ENCODE assay signal across 8 mouse cellular contexts in genomic region chr1:136141176-136141950, GRCm38 (mm10). TPM values are rescaled to one million over a fixed set of nuclear protein-coding genes. Genes with fewer than 3 reads are reported as not detected.
A peak's percentile ranks its signal among the peaks of the same experiment; 100 is the strongest.
DNase-seq lines count a peak whose midpoint lies in the region; ATAC-seq lines count a peak whose summit lies in the region.

No protein-coding gene starts in this region.

- H3K4me2 ChIP-seq in hindbrain, embryonic 11.5 days (replicated peaks; ENCODE audit: low read depth, low read length): no peak overlapping the region
- peak overlapping the region; percentile 18 for H3K4me2 ChIP-seq in forebrain, embryonic 14.5 days (ENCODE audit: low read length)

- H3K36me3 ChIP-seq in hindbrain, embryonic 10.5 days: peaks cover 16% of the 10 kb centered on the region
- H3K36me3 ChIP-seq in hindbrain, embryonic 11.5 days (ENCODE audit: control insufficient read depth, insufficient read depth, low read length): no peaks in the 10 kb centered on the region
- H3K36me3 ChIP-seq in forebrain, embryonic 14.5 days (ENCODE audit: control insufficient read depth, insufficient read depth, low read length): peaks cover 16% of the 10 kb centered on the region
- peaks cover 4% of the 10 kb centered on the region; the same call in 1 of the 2 replicates for H3K36me3 ChIP-seq in macrophage (ENCODE audit: inconsistent target)

- no peak for DNase-seq in hindbrain, embryonic 10.5 days (ENCODE audit: low spot score)
- DNase-seq in hindbrain, embryonic 11.5 days (ENCODE audit: low spot score): no peak
- DNase-seq in MN1 (ENCODE audit: low spot score): peak; percentile 54
- no peak for DNase-seq in forebrain, embryonic 14.5 days (ENCODE audit: low spot score)
- DNase-seq in frontal cortex, postnatal 36 days (ENCODE audit: low spot score in 2 of 2): no peak
- no peak for DNase-seq in thymus, postnatal 4 days
- DNase-seq in ovary, postnatal 36 days (ENCODE audit: low spot score): no peak

- H3K79me2 ChIP-seq in macrophage (ENCODE audit: inconsistent target): peaks cover 52% of the 10 kb centered on the region

- peaks cover 85% of the 10 kb centered on the region for H3K4me1 ChIP-seq in hindbrain, embryonic 10.5 days (replicated peaks)
- H3K4me1 ChIP-seq in hindbrain, embryonic 11.5 days (replicated peaks; ENCODE audit: control insufficient read depth, insufficient read depth, low read length): peaks cover 34% of the 10 kb centered on the region
- H3K4me1 ChIP-seq in forebrain, embryonic 14.5 days (ENCODE audit: control insufficient read depth, insufficient read depth, low read length): peaks cover 72% of the 10 kb centered on the region

- peak overlapping the region; percentile 41; the same call in 1 of the 2 replicates for H3K27ac ChIP-seq in hindbrain, embryonic 10.5 days
- no peak overlapping the region for H3K27ac ChIP-seq in hindbrain, embryonic 11.5 days (ENCODE audit: low read depth, low read length)
- H3K27ac ChIP-seq in forebrain, embryonic 14.5 days (ENCODE audit: low read depth, low read length): peak overlapping the region; percentile 56
- peak overlapping the region; percentile 93 for H3K27ac ChIP-seq in macrophage

- WGBS in hindbrain, embryonic 10.5 days: 88% methylated on average over 11 of the region's 11 CpGs
- WGBS in hindbrain, embryonic 11.5 days: 78% methylated on average over 11 of the region's 11 CpGs
- 83% methylated on average over 11 of the region's 11 CpGs for WGBS in forebrain, embryonic 14.5 days
- 37% methylated on average over 11 of the region's 11 CpGs for WGBS in macrophage (ENCODE audit: missing documents)

- H3K9ac ChIP-seq in hindbrain, embryonic 11.5 days (ENCODE audit: low read depth, low read length): no peak overlapping the region
- H3K9ac ChIP-seq in forebrain, embryonic 14.5 days (ENCODE audit: low read length): peak overlapping the region; percentile 22; the same call in 1 of the 2 replicates

- H3K27me3 ChIP-seq in hindbrain, embryonic 10.5 days (ENCODE audit: insufficient read depth, poor library complexity, severe bottlenecking): peaks cover 10% of the 10 kb centered on the region; the same call in 1 of the 2 replicates
- H3K27me3 ChIP-seq in hindbrain, embryonic 11.5 days (ENCODE audit: control insufficient read depth, insufficient read depth, low read length): no peaks in the 10 kb centered on the region
- H3K27me3 ChIP-seq in forebrain, embryonic 14.5 days (replicated peaks; ENCODE audit: control insufficient read depth, insufficient read depth, low read length): no peaks in the 10 kb centered on the region

- ATAC-seq in hindbrain, embryonic 11.5 days (ENCODE audit: low FRiP score): no peak
- ATAC-seq in forebrain, embryonic 14.5 days: no peak

- no peaks in the 10 kb centered on the region for H3K9me3 ChIP-seq in hindbrain, embryonic 10.5 days
- no peaks in the 10 kb centered on the region for H3K9me3 ChIP-seq in hindbrain, embryonic 11.5 days (ENCODE audit: control insufficient read depth, low read length)
- no peaks in the 10 kb centered on the region for H3K9me3 ChIP-seq in forebrain, embryonic 14.5 days (replicated peaks; ENCODE audit: control insufficient read depth, low read length)

- H3K4me3 ChIP-seq in hindbrain, embryonic 10.5 days: no peak overlapping the region
- no peak overlapping the region for H3K4me3 ChIP-seq in hindbrain, embryonic 11.5 days (ENCODE audit: low read depth, low read length)
- no peak overlapping the region for H3K4me3 ChIP-seq in forebrain, embryonic 14.5 days (ENCODE audit: low read depth, low read length)
- H3K4me3 ChIP-seq in macrophage (ENCODE audit: inconsistent target): 0 out of 2 replicates have a peak overlapping the region, but pooled peaks have one; percentile 17

RNA-seq across cellular contexts. Expression of gene Kif21b, which starts 10.2 kb away (rescaled TPM):
- 6.6 and 15.5 TPM in 2 replicates for polyA plus RNA-seq in hindbrain, embryonic 10.5 days (2016; fragmentation: Nextera tagmentation; extraction: Ambion mirVana)
- 17.7 and 24.4 TPM in 2 replicates for polyA plus RNA-seq in hindbrain, embryonic 11.5 days (2014; fragmentation: Nextera tagmentation; extraction: Ambion mirVana)
- polyA plus RNA-seq in forebrain, embryonic 14.5 days (2014; fragmentation: Nextera tagmentation; extraction: Ambion mirVana): 52.4 and 61.5 TPM in 2 replicates
- 10 to 100 TPM in 24 of 26 experiments, 1 to 10 TPM in 2; 8.5 to 75.3 (median 34.6) TPM for total RNA-seq in macrophage (2018; cell fraction: chromatin; rRNA removed)
- total RNA-seq in macrophage (2018; cell fraction: cytosol; rRNA removed): 10 to 100 TPM in 11 of 26 experiments, 1 to 10 TPM in 15; 4.7 to 14.3 (median 9.2) TPM
- 10 to 100 TPM in 22 of 26 experiments, 1 to 10 TPM in 4; 7.2 to 42.0 (median 17.1) TPM for total RNA-seq in macrophage (2018; cell fraction: nucleus; rRNA removed)
- 7.3 to 9.8 TPM (median 9.5 TPM) in 3 replicates for polyA plus RNA-seq in macrophage (2018)
